Mouse (Mus musculus) megakaryocyte-erythroid progenitor cell, adult 5-6 weeks (primary cell): ENCODE measurements around the gene Sh3pxd2a. TPM values are rescaled to one million over a fixed set of nuclear protein-coding genes. Genes with fewer than 3 reads are reported as not detected.

Experiments used
- ATAC-seq: replicated peaks from 2 replicates; pipeline ENCODE4 v1.8.0; 2016; ENCODE audit warnings: mild to moderate bottlenecking, inconsistent platforms; ENCODE audit not compliant: severe bottlenecking, poor library complexity, low FRiP score, low TSS enrichment
- total RNA-seq, 2 experiments: library from RNA; stranded (forward) in 1 of 2; stranded (reverse) in 1 of 2; fragments of 200-1000, 215-1000 nt in 1 of 2; fragments of >200 nt in 1 of 2; fragmentation: Nextera tagmentation in 1 of 2; gene quantifications; 2 replicates each; pipeline ENCODE4 v1.2.3; 2014 to 2017

The Sh3pxd2a gene
- total RNA-seq, 2 experiments from 2014 or later = 0.55 to 1.0 TPM

GRCm38 (mm10) chr19:47493017-47493997, 29.1 kb upstream of the Sh3pxd2a start:
- no peak for ATAC-seq

GRCm38 (mm10) chr19:47492422-47492821, 28.2 kb upstream of the Sh3pxd2a start:
- ATAC-seq = no peak

GRCm38 (mm10) chr19:47491853-47492252, 27.7 kb upstream of the Sh3pxd2a start:
- ATAC-seq = no peak

GRCm38 (mm10) chr19:47489233-47489632, 25.0 kb upstream of the Sh3pxd2a start:
- ATAC-seq = no peak

- no peak for ATAC-seq
Measured at GRCm38 (mm10) chr19:47488250-47488649, 24.0 kb upstream of the Sh3pxd2a start.

- no peak for ATAC-seq
Measured at GRCm38 (mm10) chr19:47487572-47487971, 23.4 kb upstream of the Sh3pxd2a start.

- no peak for ATAC-seq
Measured at GRCm38 (mm10) chr19:47485997-47486566, 21.9 kb upstream of the Sh3pxd2a start.

- ATAC-seq = no peak
Measured at GRCm38 (mm10) chr19:47484110-47484509, 19.9 kb upstream of the Sh3pxd2a start.

GRCm38 (mm10) chr19:47483346-47483745, 19.1 kb upstream of the Sh3pxd2a start:
- no peak for ATAC-seq

GRCm38 (mm10) chr19:47473453-47473852, 9.3 kb upstream of the Sh3pxd2a start:
- ATAC-seq = no peak

- no peak for ATAC-seq
Measured at GRCm38 (mm10) chr19:47472881-47473400, 8.7 kb upstream of the Sh3pxd2a start.

- peak; percentile 58 for ATAC-seq
Measured at GRCm38 (mm10) chr19:47471808-47472207, 7.6 kb upstream of the Sh3pxd2a start.

- ATAC-seq = 0 out of 2 replicates have a peak, but pooled peaks have one; percentile 18
Measured at GRCm38 (mm10) chr19:47468750-47469149, 4.5 kb upstream of the Sh3pxd2a start.

GRCm38 (mm10) chr19:47466775-47467174, 2.6 kb upstream of the Sh3pxd2a start:
- ATAC-seq = no peak

- ATAC-seq = no peak
Measured at GRCm38 (mm10) chr19:47465467-47465866, 1.3 kb upstream of the Sh3pxd2a start.

GRCm38 (mm10) chr19:47463636-47464303, 431 bp downstream of the Sh3pxd2a start:
- peak; percentile 53; the same call in 1 of the 2 replicates for ATAC-seq

GRCm38 (mm10) chr19:47463206-47463605, 995 bp downstream of the Sh3pxd2a start:
- ATAC-seq = no peak

- ATAC-seq = no peak
Measured at GRCm38 (mm10) chr19:47462725-47463124, 1.5 kb downstream of the Sh3pxd2a start.

- ATAC-seq = no peak
Measured at GRCm38 (mm10) chr19:47461838-47462237, 2.4 kb downstream of the Sh3pxd2a start.

GRCm38 (mm10) chr19:47461386-47461785, 2.8 kb downstream of the Sh3pxd2a start:
- ATAC-seq = no peak
